Mouse (Mus musculus): ENCODE data around the gene Dohh.

Gene Dohh

GRCm38 (mm10) chr10:81382039-81382438 lies 2.2 kb upstream of the Dohh start:
- DNase-seq (ENCODE audit: extremely low read depth, low read depth): peak; percentile 99

GRCm38 (mm10) chr10:81384605-81384982 lies 366 bp downstream of the Dohh start:
- DNase-seq (ENCODE audit: extremely low read depth, low read depth): no peak

GRCm38 (mm10) chr10:81385603-81386306 lies 1.5 kb downstream of the Dohh start:
- DNase-seq (ENCODE audit: extremely low read depth, low read depth): no peak

- no peak for DNase-seq (ENCODE audit: extremely low read depth, low read depth)
Observed at GRCm38 (mm10) chr10:81387716-81388115, 3.5 kb downstream of the Dohh start.

- DNase-seq (ENCODE audit: extremely low read depth, low read depth): no peak
Observed at GRCm38 (mm10) chr10:81388505-81389055, 4.4 kb downstream of the Dohh start, which contains the start of gene Gm48552. Gene Gm48552 (plus strand): TSS chr10:81389005.

- no peak for DNase-seq (ENCODE audit: extremely low read depth, low read depth)
Observed at GRCm38 (mm10) chr10:81389373-81389772, 5.1 kb downstream of the Dohh start.

GRCm38 (mm10) chr10:81389801-81390677 lies 5.8 kb downstream of the Dohh start:
- DNase-seq (ENCODE audit: extremely low read depth, low read depth): no peak

- DNase-seq (ENCODE audit: extremely low read depth, low read depth): no peak
Observed at GRCm38 (mm10) chr10:81390678-81390965, 6.4 kb downstream of the Dohh start.

- no peak for DNase-seq (ENCODE audit: extremely low read depth, low read depth)
Observed at GRCm38 (mm10) chr10:81392270-81392669, 8.0 kb downstream of the Dohh start.

GRCm38 (mm10) chr10:81392781-81393185 lies 8.6 kb downstream of the Dohh start, which contains the start of gene Smim24:
Gene Smim24 (plus strand): TSS chr10:81393051.
- no peak for DNase-seq (ENCODE audit: extremely low read depth, low read depth)

GRCm38 (mm10) chr10:81393456-81394063 lies 9.3 kb downstream of the Dohh start:
- DNase-seq (ENCODE audit: extremely low read depth, low read depth): no peak

- no peak for DNase-seq (ENCODE audit: extremely low read depth, low read depth)
Observed at GRCm38 (mm10) chr10:81395127-81395526, 10.9 kb downstream of the Dohh start.

GRCm38 (mm10) chr10:81395865-81396264 lies 11.6 kb downstream of the Dohh start:
- no peak for DNase-seq (ENCODE audit: extremely low read depth, low read depth)

GRCm38 (mm10) chr10:81396749-81397148 lies 12.5 kb downstream of the Dohh start:
- DNase-seq (ENCODE audit: extremely low read depth, low read depth): no peak

GRCm38 (mm10) chr10:81399296-81399695 lies 15.1 kb downstream of the Dohh start:
- no peak for DNase-seq (ENCODE audit: extremely low read depth, low read depth)

GRCm38 (mm10) chr10:81399798-81400308 lies 15.6 kb downstream of the Dohh start:
- DNase-seq (ENCODE audit: extremely low read depth, low read depth): no peak

- no peak for DNase-seq (ENCODE audit: extremely low read depth, low read depth)
Observed at GRCm38 (mm10) chr10:81400371-81401204, 16.4 kb downstream of the Dohh start.

GRCm38 (mm10) chr10:81401205-81401520 lies 16.9 kb downstream of the Dohh start:
- DNase-seq (ENCODE audit: extremely low read depth, low read depth): no peak

GRCm38 (mm10) chr10:81401521-81402226 lies 17.4 kb downstream of the Dohh start:
- no peak for DNase-seq (ENCODE audit: extremely low read depth, low read depth)

GRCm38 (mm10) chr10:81402227-81402765 lies 18.1 kb downstream of the Dohh start:
- no peak for DNase-seq (ENCODE audit: extremely low read depth, low read depth)

Data from MEL-GATA-1-ER (cell line).